Mouse (Mus musculus) testis, postnatal 10 days (tissue): ENCODE data around the gene Ndufb3.
"Not testable (repeated sequence)": the region's sequence is repeated elsewhere in the genome, so short reads cannot be mapped to it uniquely, and the experiment has no call there.

Experiments used
- DNase-seq: peaks from one replicate; pipeline ENCODE4 v3.0.0; 2021; ENCODE audit warnings: low spot score

Gene Ndufb3

GRCm38 (mm10) chr1:58617978-58618668 is 31.9 kb downstream of the Ndufb3 start:
- DNase-seq = no peak

GRCm38 (mm10) chr1:58618766-58619165 is 32.6 kb downstream of the Ndufb3 start:
- DNase-seq = no peak

- DNase-seq = no peak
Observed at GRCm38 (mm10) chr1:58621251-58621650, 35.1 kb downstream of the Ndufb3 start.

GRCm38 (mm10) chr1:58621996-58622748 is 36.0 kb downstream of the Ndufb3 start:
- DNase-seq = no peak

- not testable (repeated sequence) for DNase-seq
Observed at GRCm38 (mm10) chr1:58628847-58629246, 42.7 kb downstream of the Ndufb3 start.
